Mouse (Mus musculus): ENCODE results near the gene Treml1. TPM values are rescaled to one million over a fixed set of nuclear protein-coding genes. Genes with fewer than 3 reads are reported as not detected.

Treml1 gene
- polyA plus RNA-seq, 1 experiment from 2014 or later: 18.8 TPM

- DNase-seq: no peak
- ATAC-seq: no peak
- WGBS (ENCODE audit: insufficient replicate concordance): 80% methylated on average over 8 of the region's 8 CpGs
- Histone ChIP-seq H3K27ac (ENCODE audit: low read depth) (no peak overlapping the region), H3K36me3 (replicated peaks; ENCODE audit: insufficient read depth, low read length) (no peaks in the 10 kb centered on the region), H3K9ac (replicated peaks) (no peak overlapping the region), H3K4me3 (ENCODE audit: low read depth, low read length) (no peak overlapping the region), H3K4me1 (ENCODE audit: insufficient read depth) (no peaks in the 10 kb centered on the region), H3K4me2 (ENCODE audit: low read depth, low read length) (no peak overlapping the region), H3K27me3 (ENCODE audit: insufficient read depth, low read length) (no peaks in the 10 kb centered on the region), H3K9me3 (ENCODE audit: low read length) (no peaks in the 10 kb centered on the region)
- no peak for TF ChIP-seq CTCF (IDR thresholded peaks at IDR 0.05; ENCODE audit: low read depth)
- no peak for TF ChIP-seq EP300 (IDR thresholded peaks at IDR 0.05; ENCODE audit: low read depth)
Observed at GRCm38 (mm10) chr17:48362966-48363365, 3.2 kb downstream of the Treml1 start.

- DNase-seq (no peak), ATAC-seq (no peak)
- 51% methylated on average over 6 of the region's 6 CpGs for WGBS (ENCODE audit: insufficient replicate concordance)
- H3K36me3 ChIP-seq (replicated peaks; ENCODE audit: insufficient read depth, low read length): no peaks in the 10 kb centered on the region
- no peak overlapping the region for H3K4me2 ChIP-seq (ENCODE audit: low read depth, low read length)
- no peak overlapping the region for H3K4me3 ChIP-seq (ENCODE audit: low read depth, low read length)
- H3K4me1 ChIP-seq (ENCODE audit: insufficient read depth): no peaks in the 10 kb centered on the region
- H3K9me3 ChIP-seq (ENCODE audit: low read length): no peaks in the 10 kb centered on the region
- TF ChIP-seq EP300 (IDR thresholded peaks at IDR 0.05; ENCODE audit: low read depth): no peak
- TF ChIP-seq CTCF (IDR thresholded peaks at IDR 0.05; ENCODE audit: low read depth): no peak
- H3K27me3 ChIP-seq (ENCODE audit: insufficient read depth, low read length): no peaks in the 10 kb centered on the region
- no peak overlapping the region for H3K27ac ChIP-seq (ENCODE audit: low read depth)
- no peak overlapping the region for H3K9ac ChIP-seq (replicated peaks)
Observed at GRCm38 (mm10) chr17:48363421-48363965, 3.8 kb downstream of the Treml1 start.

GRCm38 (mm10) chr17:48365511-48366155 lies 5.9 kb downstream of the Treml1 start:
- Histone ChIP-seq H3K27me3 (ENCODE audit: insufficient read depth, low read length) (no peaks in the 10 kb centered on the region), H3K36me3 (replicated peaks; ENCODE audit: insufficient read depth, low read length) (no peaks in the 10 kb centered on the region), H3K9me3 (ENCODE audit: low read length) (no peaks in the 10 kb centered on the region), H3K4me1 (ENCODE audit: insufficient read depth) (no peaks in the 10 kb centered on the region), H3K9ac (replicated peaks) (no peak overlapping the region), H3K4me3 (ENCODE audit: low read depth, low read length) (no peak overlapping the region), H3K27ac (ENCODE audit: low read depth) (no peak overlapping the region), H3K4me2 (ENCODE audit: low read depth, low read length) (no peak overlapping the region)
- 78% methylated on average over 9 of the region's 9 CpGs for WGBS (ENCODE audit: insufficient replicate concordance)
- TF ChIP-seq CTCF (IDR thresholded peaks at IDR 0.05; ENCODE audit: low read depth) (no peak), EP300 (IDR thresholded peaks at IDR 0.05; ENCODE audit: low read depth) (no peak)
- DNase-seq: no peak
- no peak for ATAC-seq

- ATAC-seq (no peak), DNase-seq (no peak)
- no peaks in the 10 kb centered on the region for H3K27me3 ChIP-seq (ENCODE audit: insufficient read depth, low read length)
- WGBS (ENCODE audit: insufficient replicate concordance): 81% methylated on average over 5 of the region's 5 CpGs
- no peak for TF ChIP-seq EP300 (IDR thresholded peaks at IDR 0.05; ENCODE audit: low read depth)
- no peak overlapping the region for H3K4me2 ChIP-seq (ENCODE audit: low read depth, low read length)
- no peak overlapping the region for H3K27ac ChIP-seq (ENCODE audit: low read depth)
- no peaks in the 10 kb centered on the region for H3K4me1 ChIP-seq (ENCODE audit: insufficient read depth)
- H3K36me3 ChIP-seq (replicated peaks; ENCODE audit: insufficient read depth, low read length): no peaks in the 10 kb centered on the region
- no peaks in the 10 kb centered on the region for H3K9me3 ChIP-seq (ENCODE audit: low read length)
- no peak overlapping the region for H3K9ac ChIP-seq (replicated peaks)
- no peak overlapping the region for H3K4me3 ChIP-seq (ENCODE audit: low read depth, low read length)
Observed at GRCm38 (mm10) chr17:48366806-48367205, 7.1 kb downstream of the Treml1 start.

GRCm38 (mm10) chr17:48371621-48372020 lies 11.9 kb downstream of the Treml1 start:
- DNase-seq (no peak), ATAC-seq (no peak)
- Histone ChIP-seq H3K27ac (ENCODE audit: low read depth) (no peak overlapping the region), H3K27me3 (ENCODE audit: insufficient read depth, low read length) (no peaks in the 10 kb centered on the region), H3K4me3 (ENCODE audit: low read depth, low read length) (no peak overlapping the region), H3K36me3 (replicated peaks; ENCODE audit: insufficient read depth, low read length) (no peaks in the 10 kb centered on the region), H3K4me2 (ENCODE audit: low read depth, low read length) (no peak overlapping the region), H3K9ac (replicated peaks) (no peak overlapping the region), H3K9me3 (ENCODE audit: low read length) (no peaks in the 10 kb centered on the region), H3K4me1 (ENCODE audit: insufficient read depth) (no peaks in the 10 kb centered on the region)
- no peak for TF ChIP-seq EP300 (IDR thresholded peaks at IDR 0.05; ENCODE audit: low read depth)
- no peak for TF ChIP-seq CTCF (IDR thresholded peaks at IDR 0.05; ENCODE audit: low read depth)

- no peaks in the 10 kb centered on the region for H3K27me3 ChIP-seq (ENCODE audit: insufficient read depth, low read length)
- DNase-seq (no peak), ATAC-seq (no peak)
- no peaks in the 10 kb centered on the region for H3K36me3 ChIP-seq (replicated peaks; ENCODE audit: insufficient read depth, low read length)
- no peaks in the 10 kb centered on the region for H3K4me1 ChIP-seq (ENCODE audit: insufficient read depth)
- H3K9ac ChIP-seq (replicated peaks): no peak overlapping the region
- TF ChIP-seq EP300 (IDR thresholded peaks at IDR 0.05; ENCODE audit: low read depth): no peak
- TF ChIP-seq CTCF (IDR thresholded peaks at IDR 0.05; ENCODE audit: low read depth): no peak
- H3K27ac ChIP-seq (ENCODE audit: low read depth): no peak overlapping the region
- WGBS (ENCODE audit: insufficient replicate concordance): 81% methylated on average over 8 of the region's 8 CpGs
- no peak overlapping the region for H3K4me2 ChIP-seq (ENCODE audit: low read depth, low read length)
- no peaks in the 10 kb centered on the region for H3K9me3 ChIP-seq (ENCODE audit: low read length)
- H3K4me3 ChIP-seq (ENCODE audit: low read depth, low read length): no peak overlapping the region
Observed at GRCm38 (mm10) chr17:48372987-48373386, 13.3 kb downstream of the Treml1 start.
